13 mouse cellular contexts compared by ENCODE assay signal in the genomic region with DNA sequence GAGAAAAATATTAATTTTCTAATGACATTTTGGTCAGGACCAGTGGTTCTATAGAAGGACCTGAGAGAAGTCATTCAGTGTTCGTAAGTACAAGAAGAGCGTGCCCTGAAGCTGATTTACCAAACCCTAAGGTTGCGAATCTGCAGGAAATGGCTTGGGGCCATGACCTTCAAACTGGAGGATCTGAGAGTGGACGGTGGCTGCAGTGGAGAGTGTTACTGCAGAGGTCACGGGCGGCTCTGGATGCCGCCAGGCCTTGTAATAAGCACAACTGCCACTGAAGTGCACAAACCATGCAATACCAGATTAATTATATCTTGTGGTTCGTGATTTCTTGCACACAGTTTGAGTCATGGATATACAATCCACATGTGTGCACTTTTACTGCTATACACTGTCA. TPM values are rescaled to one million over a fixed set of nuclear protein-coding genes. Genes with fewer than 3 reads are reported as not detected.
A peak's percentile ranks its signal among the peaks of the same experiment; 100 is the strongest.
DNase-seq lines count a peak whose midpoint lies in the region; ATAC-seq lines count a peak whose summit lies in the region.
"Had no signal": no experiment of that assay in that cellular context is flagged by ENCODE, and none has a peak within 500 bp of the region (broad histone marks: within the 10 kb centered on the region; RNA-seq: fewer than 3 reads in every experiment).

No protein-coding gene starts in this region.

- H3K9me3 ChIP-seq in neural tube, embryonic 15.5 days (replicated peaks), result no peaks in the 10 kb centered on the region
- H3K9me3 ChIP-seq: embryonic facial prominence, embryonic 12.5 days; hindbrain, embryonic 12.5 days; limb, embryonic 12.5 days; megakaryocyte, embryonic 14.5 days; neural tube, embryonic 12.5 days had no signal

- peaks cover 17% of the 10 kb centered on the region for H3K36me3 ChIP-seq in neural tube, embryonic 15.5 days

- 0 out of 2 replicates have a peak, but pooled peaks cover 3% of the 10 kb centered on the region for H3K4me1 ChIP-seq in neural tube, embryonic 15.5 days
- H3K4me1 ChIP-seq: embryonic facial prominence, embryonic 12.5 days; hindbrain, embryonic 12.5 days; limb, embryonic 12.5 days; neural tube, embryonic 12.5 days had no signal

- H3K4me3 ChIP-seq in neural tube, embryonic 15.5 days (replicated peaks), result no peak overlapping the region
- H3K4me3 ChIP-seq: embryonic facial prominence, embryonic 12.5 days; hindbrain, embryonic 12.5 days; limb, embryonic 12.5 days; megakaryocyte, embryonic 14.5 days; neural tube, embryonic 12.5 days had no signal

- H3K27me3 ChIP-seq in neural tube, embryonic 15.5 days (replicated peaks), result no peaks in the 10 kb centered on the region
- H3K27me3 ChIP-seq: embryonic facial prominence, embryonic 12.5 days; hindbrain, embryonic 12.5 days; limb, embryonic 12.5 days; megakaryocyte, embryonic 14.5 days; neural tube, embryonic 12.5 days had no signal

- no peak overlapping the region for H3K9ac ChIP-seq in neural tube, embryonic 15.5 days (replicated peaks)
- H3K9ac ChIP-seq: embryonic facial prominence, embryonic 12.5 days; hindbrain, embryonic 12.5 days; limb, embryonic 12.5 days; neural tube, embryonic 12.5 days had no signal

- peak; percentile 58 for ATAC-seq in granulocyte monocyte progenitor cell, adult 5-6 weeks (replicated peaks; ENCODE audit: poor library complexity, severe bottlenecking)
- no peak for ATAC-seq in neural tube, embryonic 15.5 days (ENCODE audit: low FRiP score)
- ATAC-seq: forebrain, embryonic 14.5 days had no signal

- DNase-seq in ovary, adult 18-20 months (ENCODE audit: low spot score), result peak; percentile 30
- no peak for DNase-seq in ovary, postnatal 10 days (ENCODE audit: low spot score)
- peak; percentile 23 for DNase-seq in kidney, postnatal 10 days
- DNase-seq in testis, postnatal 10 days (ENCODE audit: low spot score), result peak; percentile 50
- DNase-seq in T-cell, adult 2 months (ENCODE audit: low spot score), result no peak

- no peak overlapping the region for H3K27ac ChIP-seq in neural tube, embryonic 15.5 days (replicated peaks)
- H3K27ac ChIP-seq: embryonic facial prominence, embryonic 12.5 days; hindbrain, embryonic 12.5 days; limb, embryonic 12.5 days; neural tube, embryonic 12.5 days had no signal

- 74% methylated on average over 8 of the region's 8 CpGs for WGBS in neural tube, embryonic 15.5 days

- H3K4me2 ChIP-seq in neural tube, embryonic 15.5 days, result no peak overlapping the region
- H3K4me2 ChIP-seq: embryonic facial prominence, embryonic 12.5 days; hindbrain, embryonic 12.5 days; limb, embryonic 12.5 days; neural tube, embryonic 12.5 days had no signal

RNA-seq across cellular contexts. Expression of a gene that starts 31.8 kb away (rescaled TPM):
- 26.2 and 28.1 TPM in 2 replicates for total RNA-seq in granulocyte monocyte progenitor cell, adult 5-6 weeks (2014; fragmentation: Nextera tagmentation)
- total RNA-seq in granulocyte monocyte progenitor cell, adult 5-6 weeks (2017), result 12.8 and 14.1 TPM in 2 replicates
- 16.4 and 18.0 TPM in 2 replicates for polyA plus RNA-seq in neural tube, embryonic 15.5 days (2015; fragmentation: Nextera tagmentation; extraction: Ambion mirVana)

RNA-seq across cellular contexts. Expression of a gene that starts 47.5 kb away (rescaled TPM):
- total RNA-seq in granulocyte monocyte progenitor cell, adult 5-6 weeks (2014; fragmentation: Nextera tagmentation), result 2,241 and 2,395 TPM in 2 replicates
- 1,241 and 1,301 TPM in 2 replicates for total RNA-seq in granulocyte monocyte progenitor cell, adult 5-6 weeks (2017)
- polyA plus RNA-seq in neural tube, embryonic 15.5 days (2015; fragmentation: Nextera tagmentation; extraction: Ambion mirVana), result 343 and 391 TPM in 2 replicates

Comparison
In these comparisons a context has a peak if more than half of its experiments do, and no peak if none do; other contexts are left out.
1. DNase-seq: peak in ovary, adult 18-20 months (single experiment), kidney, postnatal 10 days (single experiment) and testis, postnatal 10 days (single experiment); none in ovary, postnatal 10 days (single experiment) and T-cell, adult 2 months (single experiment).